Mouse (Mus musculus) monocyte, adult 2 months (primary cell): Measurements from ENCODE around the gene Insm2.

Experiments used
- DNase-seq, 2 experiments: peaks; one replicate each; pipeline ENCODE4 v3.0.0; 2022; ENCODE audit warnings: low spot score in 2 of 2, low read depth in 1 of 2

Insm2 gene

GRCm38 (mm10) chr12:55604411-55604810 lies 5.2 kb downstream of the Insm2 start:
- DNase-seq, result no peak

GRCm38 (mm10) chr12:55607902-55608301 lies 8.7 kb downstream of the Insm2 start:
- no peak for DNase-seq

GRCm38 (mm10) chr12:55610812-55611211 lies 11.6 kb downstream of the Insm2 start:
- DNase-seq, result no peak

- no peak for DNase-seq
These were observed 21.1 kb downstream of the Insm2 start for GRCm38 (mm10) chr12:55620321-55620720.

GRCm38 (mm10) chr12:55622615-55623245 lies 23.5 kb downstream of the Insm2 start:
- DNase-seq, result no peak

GRCm38 (mm10) chr12:55623254-55623653 lies 24.0 kb downstream of the Insm2 start:
- no peak for DNase-seq

- no peak for DNase-seq
These were observed 27.5 kb downstream of the Insm2 start for GRCm38 (mm10) chr12:55626711-55627110.

- no peak for DNase-seq
These were observed 48.8 kb downstream of the Insm2 start for GRCm38 (mm10) chr12:55648011-55648525.
